Mouse (Mus musculus): Measurements from ENCODE around the gene Ecm1. TPM values are rescaled to one million over a fixed set of nuclear protein-coding genes. Genes with fewer than 3 reads are reported as not detected.

Ecm1 gene
- polyA plus RNA-seq, 1 experiment from 2014 or later = 23.8 TPM

DNA sequence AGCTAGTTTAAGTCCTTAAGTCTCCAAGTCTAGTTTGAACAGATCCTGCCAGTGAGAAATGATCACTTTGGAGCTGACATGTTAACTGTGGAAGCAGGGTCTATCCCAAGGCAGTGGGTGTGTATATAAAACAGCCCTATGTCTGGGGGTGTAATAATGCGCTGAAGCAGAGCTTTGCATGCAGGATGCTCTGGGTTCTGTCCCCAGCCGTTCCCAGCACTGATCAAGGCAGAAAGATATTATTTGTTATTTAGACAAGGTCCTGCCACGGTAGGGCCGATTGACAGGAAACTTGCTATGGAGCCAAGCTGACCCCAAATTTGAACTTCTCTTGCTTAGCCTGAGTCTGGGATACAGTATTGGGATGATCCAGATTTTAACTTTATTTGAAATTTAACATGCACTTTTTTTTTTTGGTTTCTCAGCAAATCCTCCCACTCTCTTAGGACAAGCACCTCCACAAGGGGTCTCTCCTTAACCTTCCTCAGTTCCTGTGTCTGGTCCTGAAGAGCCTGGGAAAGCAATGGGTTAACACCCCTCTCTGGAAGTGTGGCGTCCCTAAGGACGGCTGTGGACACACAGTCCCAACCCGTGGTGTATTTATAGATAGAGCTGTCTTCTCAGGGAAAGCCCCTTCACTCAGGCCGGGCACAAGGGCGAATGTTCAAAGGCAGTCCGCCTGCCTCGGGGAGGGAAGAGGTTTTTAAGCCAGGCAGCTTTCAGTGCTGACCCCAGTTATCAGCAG lies 50.0 kb downstream of the Ecm1 start:
- H3K27ac ChIP-seq (ENCODE audit: low read length) = peak overlapping the region; percentile 65
- WGBS = 15% methylated on average over 11 of the region's 11 CpGs
- H3K27me3 ChIP-seq (ENCODE audit: control insufficient read depth, insufficient read depth, low read depth, low read length) = no peaks in the 10 kb centered on the region
- H3K4me1 ChIP-seq (replicated peaks; ENCODE audit: control insufficient read depth, insufficient read depth, low read length) = peaks cover 39% of the 10 kb centered on the region
- H3K36me3 ChIP-seq (ENCODE audit: control insufficient read depth, insufficient read depth, low read length) = no peaks in the 10 kb centered on the region
- peak; percentile 47 for ATAC-seq (ENCODE audit: low read depth)
- H3K4me2 ChIP-seq (ENCODE audit: low read depth, low read length) = peak overlapping the region; percentile 20; the same call in 1 of the 2 replicates
- H3K9ac ChIP-seq (ENCODE audit: low read length) = no peak overlapping the region
- H3K4me3 ChIP-seq (ENCODE audit: low read length) = no peak overlapping the region
- H3K9me3 ChIP-seq (ENCODE audit: control insufficient read depth, low read length) = no peaks in the 10 kb centered on the region

DNA sequence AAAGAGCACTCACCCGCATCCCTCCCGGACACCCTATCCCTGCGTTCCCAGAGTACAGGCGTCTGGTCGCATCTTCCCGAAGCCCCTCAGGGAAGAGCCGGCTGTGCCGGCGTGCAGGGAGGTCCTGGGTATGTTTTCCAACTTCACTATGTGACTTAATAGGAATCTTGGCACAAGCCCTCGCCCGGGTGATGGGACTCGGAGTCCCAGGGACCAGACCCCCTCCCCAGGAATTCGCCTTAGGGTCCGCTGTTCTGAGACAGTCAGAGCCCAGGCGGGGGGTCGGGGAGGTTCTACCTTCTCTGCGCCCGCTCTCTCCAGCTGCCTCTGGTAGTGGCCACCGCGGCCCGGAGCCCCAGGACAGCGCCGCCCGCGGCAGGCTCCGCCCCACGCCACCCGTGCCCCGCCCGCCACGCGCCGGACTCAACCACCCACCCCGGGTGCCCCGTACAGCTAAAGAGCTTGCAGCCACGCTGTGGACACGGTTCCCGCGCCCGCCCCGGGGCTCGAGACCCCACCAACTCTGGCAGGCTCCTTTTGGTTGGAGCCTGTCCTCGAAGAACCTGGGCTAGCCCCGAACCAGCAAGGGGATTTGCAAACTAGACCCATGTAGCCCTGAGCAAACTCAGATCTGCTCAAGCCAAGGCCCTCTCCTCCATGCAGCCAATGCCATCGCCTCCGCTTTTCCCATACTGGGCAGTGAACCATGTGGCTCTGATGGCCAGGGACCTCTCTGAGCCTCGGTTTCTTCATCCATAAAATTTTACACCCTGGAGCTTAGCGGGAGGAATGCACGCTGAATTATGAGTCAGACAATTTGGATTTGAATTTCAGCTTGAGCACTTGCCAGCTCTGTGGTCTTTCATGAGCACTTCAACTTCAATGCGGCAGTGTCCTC lies 51.6 kb downstream of the Ecm1 start, which contains the start of gene Adamtsl4:
Gene Adamtsl4, minus strand, starts transcription at position 394 of the 898 bp plus-strand sequence.
- H3K4me1 ChIP-seq (replicated peaks; ENCODE audit: control insufficient read depth, insufficient read depth, low read length) = peaks cover 35% of the 10 kb centered on the region
- peak within 1 kb of the TSS; percentile 90 for H3K27ac ChIP-seq (ENCODE audit: low read length)
- no peaks in the 10 kb centered on the region for H3K27me3 ChIP-seq (ENCODE audit: control insufficient read depth, insufficient read depth, low read depth, low read length)
- peak within 1 kb of the TSS; percentile 90 for H3K4me2 ChIP-seq (ENCODE audit: low read depth, low read length)
- no peaks in the 10 kb centered on the region for H3K9me3 ChIP-seq (ENCODE audit: control insufficient read depth, low read length)
- H3K9ac ChIP-seq (ENCODE audit: low read length) = peak within 1 kb of the TSS; percentile 75
- peak; percentile 81 for ATAC-seq (ENCODE audit: low read depth)
- peak within 1 kb of the TSS; percentile 50 for H3K4me3 ChIP-seq (ENCODE audit: low read length)
- 3% methylated on average over 46 of the region's 50 CpGs for WGBS
- no peaks in the 10 kb centered on the region for H3K36me3 ChIP-seq (ENCODE audit: control insufficient read depth, insufficient read depth, low read length)

DNA sequence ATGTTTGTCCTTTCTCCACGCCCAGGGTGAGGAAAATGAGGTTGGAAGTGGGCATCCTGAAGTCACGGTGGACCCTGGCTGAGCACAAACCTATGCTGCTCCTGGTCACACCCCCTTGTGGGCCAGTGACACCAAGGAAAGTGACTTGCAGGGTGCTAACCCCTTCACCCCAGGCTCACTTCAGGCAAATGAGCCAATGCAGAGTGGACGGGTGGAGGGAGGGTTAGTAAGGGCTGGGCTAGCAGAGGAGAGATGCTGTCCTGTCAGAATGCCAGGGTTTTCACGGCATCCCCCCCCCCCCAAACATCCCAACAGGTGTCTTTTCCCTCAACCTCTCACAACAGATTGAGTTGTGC lies 52.2 kb downstream of the Ecm1 start:
- Histone ChIP-seq H3K4me2 (ENCODE audit: low read depth, low read length) (peak overlapping the region; percentile 90), H3K9me3 (ENCODE audit: control insufficient read depth, low read length) (no peaks in the 10 kb centered on the region), H3K27me3 (ENCODE audit: control insufficient read depth, insufficient read depth, low read depth, low read length) (no peaks in the 10 kb centered on the region), H3K36me3 (ENCODE audit: control insufficient read depth, insufficient read depth, low read length) (no peaks in the 10 kb centered on the region), H3K4me3 (ENCODE audit: low read length) (peak overlapping the region; percentile 50), H3K27ac (ENCODE audit: low read length) (peak overlapping the region; percentile 90), H3K9ac (ENCODE audit: low read length) (peak overlapping the region; percentile 75), H3K4me1 (replicated peaks; ENCODE audit: control insufficient read depth, insufficient read depth, low read length) (peaks cover 35% of the 10 kb centered on the region)
- ATAC-seq (ENCODE audit: low read depth) = peak; percentile 15
- WGBS = 14% methylated on average over 4 of the region's 4 CpGs

DNA sequence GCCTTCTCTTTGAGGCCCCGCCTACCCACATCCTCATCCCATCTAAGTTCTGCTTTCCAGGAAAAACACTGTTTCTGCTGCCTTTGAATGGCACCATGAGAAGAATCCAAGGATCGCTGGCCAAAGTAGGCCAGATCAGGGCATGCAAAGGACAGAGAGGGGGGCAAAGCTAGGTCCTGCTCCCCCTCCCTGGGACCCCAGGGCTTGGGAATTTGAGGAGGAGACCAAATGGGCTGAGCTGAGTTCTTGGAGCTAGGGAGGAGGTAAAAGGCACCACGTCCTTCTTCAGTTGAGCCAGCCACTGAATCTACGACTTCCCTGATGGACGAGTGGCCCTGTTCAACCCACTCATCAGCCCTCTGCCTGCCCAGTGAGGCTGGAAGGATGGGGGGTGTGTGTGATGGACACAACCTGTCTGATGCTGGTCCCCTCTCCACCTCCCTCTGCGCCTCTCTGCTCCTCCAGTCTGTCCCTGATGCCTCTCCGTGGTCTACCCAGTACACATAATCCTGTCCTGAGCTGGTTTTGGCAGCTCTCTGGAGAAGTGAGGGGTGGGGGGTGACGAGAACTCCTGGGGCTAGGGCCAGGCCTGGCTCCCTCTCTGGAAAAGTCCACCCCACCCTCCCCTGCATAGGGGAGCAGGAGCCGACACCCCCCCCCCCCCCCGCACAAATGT lies 52.7 kb downstream of the Ecm1 start:
- Histone ChIP-seq H3K9ac (ENCODE audit: low read length) (peak overlapping the region; percentile 26; the same call in 1 of the 2 replicates), H3K4me2 (ENCODE audit: low read depth, low read length) (peak overlapping the region; percentile 90), H3K36me3 (ENCODE audit: control insufficient read depth, insufficient read depth, low read length) (no peaks in the 10 kb centered on the region), H3K27ac (ENCODE audit: low read length) (peak overlapping the region; percentile 5), H3K4me3 (ENCODE audit: low read length) (no peak overlapping the region), H3K9me3 (ENCODE audit: control insufficient read depth, low read length) (no peaks in the 10 kb centered on the region), H3K4me1 (replicated peaks; ENCODE audit: control insufficient read depth, insufficient read depth, low read length) (peaks cover 35% of the 10 kb centered on the region), H3K27me3 (ENCODE audit: control insufficient read depth, insufficient read depth, low read depth, low read length) (no peaks in the 10 kb centered on the region)
- ATAC-seq (ENCODE audit: low read depth) = no peak
- 39% methylated on average over 10 of the region's 10 CpGs for WGBS

DNA sequence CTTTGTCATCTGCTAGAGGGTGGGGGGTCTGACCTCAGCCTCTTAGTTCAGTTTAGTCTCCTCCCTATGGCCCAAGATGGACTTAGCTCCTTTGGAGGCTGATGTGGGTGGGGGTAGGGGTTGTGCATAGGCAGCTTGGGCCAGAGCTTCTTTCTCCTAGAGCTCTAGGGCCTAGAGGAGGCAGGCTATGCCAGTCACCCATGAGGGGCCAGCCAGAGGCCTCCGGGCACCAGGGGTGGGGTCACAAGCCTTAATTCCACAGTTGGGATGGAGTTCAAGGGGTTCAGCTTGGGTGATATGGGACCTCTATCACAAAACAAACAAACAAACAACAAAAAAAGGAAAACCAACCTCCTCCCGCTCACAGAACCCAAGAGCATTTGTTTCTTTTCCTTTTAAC lies 53.7 kb downstream of the Ecm1 start:
- H3K27me3 ChIP-seq (ENCODE audit: control insufficient read depth, insufficient read depth, low read depth, low read length) = no peaks in the 10 kb centered on the region
- WGBS = 62% methylated on average over 2 of the region's 2 CpGs
- no peak for ATAC-seq (ENCODE audit: low read depth)
- no peak overlapping the region for H3K4me3 ChIP-seq (ENCODE audit: low read length)
- H3K27ac ChIP-seq (ENCODE audit: low read length) = no peak overlapping the region
- no peak overlapping the region for H3K4me2 ChIP-seq (ENCODE audit: low read depth, low read length)
- no peak overlapping the region for H3K9ac ChIP-seq (ENCODE audit: low read length)
- H3K9me3 ChIP-seq (ENCODE audit: control insufficient read depth, low read length) = no peaks in the 10 kb centered on the region
- H3K36me3 ChIP-seq (ENCODE audit: control insufficient read depth, insufficient read depth, low read length) = no peaks in the 10 kb centered on the region
- H3K4me1 ChIP-seq (replicated peaks; ENCODE audit: control insufficient read depth, insufficient read depth, low read length) = peaks cover 38% of the 10 kb centered on the region

DNA sequence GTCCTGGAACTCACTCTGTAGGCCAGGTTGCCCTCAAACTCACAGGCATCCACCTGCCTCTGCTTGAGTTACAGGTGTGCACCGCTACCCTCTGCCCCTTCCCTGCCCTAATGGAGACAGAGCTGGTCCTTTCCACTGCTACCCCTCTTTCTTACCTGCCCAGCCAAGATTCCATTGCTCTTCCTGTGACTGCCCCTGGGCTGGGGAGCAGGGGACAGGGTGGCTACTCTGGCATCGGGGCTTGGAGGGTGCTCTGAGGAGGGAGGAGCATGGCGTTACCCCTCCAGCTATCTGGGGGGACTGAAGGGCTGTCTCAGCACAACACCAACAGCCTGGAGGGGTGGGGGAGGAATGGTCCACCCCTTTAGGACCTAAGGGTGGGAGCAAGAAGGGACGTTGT lies 54.1 kb downstream of the Ecm1 start:
- ATAC-seq (ENCODE audit: low read depth) = no peak
- H3K9me3 ChIP-seq (ENCODE audit: control insufficient read depth, low read length) = no peaks in the 10 kb centered on the region
- no peak overlapping the region for H3K4me2 ChIP-seq (ENCODE audit: low read depth, low read length)
- WGBS = 78% methylated on average over 4 of the region's 4 CpGs
- H3K4me1 ChIP-seq (replicated peaks; ENCODE audit: control insufficient read depth, insufficient read depth, low read length) = peaks cover 35% of the 10 kb centered on the region
- no peak overlapping the region for H3K4me3 ChIP-seq (ENCODE audit: low read length)
- no peak overlapping the region for H3K9ac ChIP-seq (ENCODE audit: low read length)
- no peak overlapping the region for H3K27ac ChIP-seq (ENCODE audit: low read length)
- no peaks in the 10 kb centered on the region for H3K36me3 ChIP-seq (ENCODE audit: control insufficient read depth, insufficient read depth, low read length)
- no peaks in the 10 kb centered on the region for H3K27me3 ChIP-seq (ENCODE audit: control insufficient read depth, insufficient read depth, low read depth, low read length)

DNA sequence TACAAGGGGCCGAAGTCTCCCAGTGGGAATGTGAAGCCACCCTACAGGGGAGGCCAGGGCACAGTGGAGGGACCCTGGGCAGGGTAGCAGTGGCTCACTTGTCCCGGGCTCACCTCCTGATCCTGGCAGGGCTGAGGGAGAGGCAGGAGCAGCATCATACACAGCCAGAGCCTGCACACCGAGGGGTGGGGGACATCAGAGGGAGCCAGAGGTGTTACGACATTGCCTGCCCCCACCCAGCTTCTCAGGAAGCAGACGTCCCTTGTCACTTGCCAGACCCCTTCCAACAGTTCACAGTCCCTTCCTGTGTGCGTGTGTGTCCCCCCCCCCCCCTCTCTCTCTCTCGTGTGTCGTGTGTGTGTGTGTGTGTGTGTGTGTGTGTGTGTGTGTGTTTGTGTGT lies 54.5 kb downstream of the Ecm1 start:
- Histone ChIP-seq H3K9me3 (ENCODE audit: control insufficient read depth, low read length) (no peaks in the 10 kb centered on the region), H3K4me1 (replicated peaks; ENCODE audit: control insufficient read depth, insufficient read depth, low read length) (peaks cover 31% of the 10 kb centered on the region), H3K4me2 (ENCODE audit: low read depth, low read length) (no peak overlapping the region), H3K36me3 (ENCODE audit: control insufficient read depth, insufficient read depth, low read length) (no peaks in the 10 kb centered on the region), H3K4me3 (ENCODE audit: low read length) (no peak overlapping the region), H3K27me3 (ENCODE audit: control insufficient read depth, insufficient read depth, low read depth, low read length) (no peaks in the 10 kb centered on the region), H3K9ac (ENCODE audit: low read length) (no peak overlapping the region), H3K27ac (ENCODE audit: low read length) (no peak overlapping the region)
- WGBS = 31% methylated on average over 6 of the region's 8 CpGs
- ATAC-seq (ENCODE audit: low read depth) = no peak
